Mouse (Mus musculus): Measurements from ENCODE around the gene Cyb5r3. TPM values are rescaled to one million over a fixed set of nuclear protein-coding genes. Genes with fewer than 3 reads are reported as not detected.
A peak's percentile ranks its signal among the peaks of the same experiment; 100 is the strongest.

Cyb5r3 gene
- polyA plus RNA-seq, 1 experiment: 76.1 TPM

GRCm38 (mm10) chr15:83176653-83177052 lies 4.3 kb upstream of the Cyb5r3 start:
- DNase-seq (ENCODE audit: low read depth in 1 of 2, low spot score in 2 of 2): no peak
- no peaks in the 10 kb centered on the region for H3K27me3 ChIP-seq (ENCODE audit: control insufficient read depth, insufficient read depth, low read length)
- no peaks in the 10 kb centered on the region; the same call in 1 of the 2 replicates for H3K4me1 ChIP-seq (ENCODE audit: control insufficient read depth, insufficient read depth, insufficient read length)
- 84% methylated on average over 4 of the region's 4 CpGs for WGBS
- H3K27ac ChIP-seq (ENCODE audit: insufficient read depth, low read length): no peak overlapping the region
- no peaks in the 10 kb centered on the region for H3K36me3 ChIP-seq (ENCODE audit: control insufficient read depth, insufficient read depth, low read length)
- no peak for TF ChIP-seq POLR2A (IDR thresholded peaks at IDR 0.05; ENCODE audit: low read depth, low read length)
- TF ChIP-seq CTCF (IDR thresholded peaks at IDR 0.05; ENCODE audit: extremely low read depth, insufficient read depth, insufficient read length, insufficient replicate concordance): no peak
- H3K4me3 ChIP-seq (ENCODE audit: extremely low read depth, insufficient read depth, insufficient read length): no peak overlapping the region

GRCm38 (mm10) chr15:83173914-83174884 lies 1.8 kb upstream of the Cyb5r3 start:
- no peak overlapping the region for H3K27ac ChIP-seq (ENCODE audit: insufficient read depth, low read length)
- WGBS: 92% methylated on average over 14 of the region's 14 CpGs
- no peak overlapping the region for H3K4me3 ChIP-seq (ENCODE audit: extremely low read depth, insufficient read depth, insufficient read length)
- no peak for DNase-seq (ENCODE audit: low read depth in 1 of 2, low spot score in 2 of 2)
- H3K36me3 ChIP-seq (ENCODE audit: control insufficient read depth, insufficient read depth, low read length): no peaks in the 10 kb centered on the region
- no peaks in the 10 kb centered on the region for H3K27me3 ChIP-seq (ENCODE audit: control insufficient read depth, insufficient read depth, low read length)
- peaks cover 13% of the 10 kb centered on the region; the same call in 1 of the 2 replicates for H3K4me1 ChIP-seq (ENCODE audit: control insufficient read depth, insufficient read depth, insufficient read length)
- TF ChIP-seq POLR2A (IDR thresholded peaks at IDR 0.05; ENCODE audit: low read depth, low read length): no peak
- no peak for TF ChIP-seq CTCF (IDR thresholded peaks at IDR 0.05; ENCODE audit: extremely low read depth, insufficient read depth, insufficient read length, insufficient replicate concordance)

DNA sequence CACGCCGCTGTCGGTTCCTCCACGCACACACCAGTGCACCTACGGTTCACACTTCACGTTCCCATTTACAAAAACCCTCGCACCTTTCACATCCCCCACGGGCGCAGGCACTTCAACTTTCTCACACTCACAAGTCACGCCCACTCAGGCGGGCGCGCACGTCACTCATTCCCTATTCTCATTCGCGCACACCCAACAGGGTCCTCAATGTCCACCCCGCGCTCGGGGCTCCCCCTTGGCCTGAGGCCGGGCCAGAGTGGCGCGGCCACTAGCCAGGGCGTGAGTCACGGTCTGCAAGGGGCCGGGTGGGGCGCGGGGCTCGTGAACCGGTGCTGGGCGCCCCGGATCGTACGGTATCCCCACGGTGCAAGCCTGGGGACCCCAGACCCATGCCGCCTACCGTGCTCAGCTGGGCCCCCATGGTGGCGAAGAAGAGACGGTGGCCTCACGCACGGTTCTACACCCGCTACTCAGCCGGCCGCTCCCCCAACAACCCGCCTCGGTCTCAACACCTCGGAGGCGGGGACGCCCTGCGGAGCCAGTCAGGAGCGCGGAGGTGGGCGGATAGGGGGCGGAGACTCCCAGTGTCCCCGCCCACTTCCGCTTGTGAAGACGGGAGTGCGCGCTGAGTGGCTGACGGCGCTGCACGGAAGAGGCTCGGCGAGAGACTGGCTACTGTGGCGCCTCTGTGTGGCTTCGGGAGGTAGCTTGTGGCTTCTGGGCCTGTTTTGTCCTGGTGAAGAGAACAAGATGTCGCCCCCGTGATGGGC lies 495 bp downstream of the Cyb5r3 start:
- Histone ChIP-seq H3K4me3 (ENCODE audit: extremely low read depth, insufficient read depth, insufficient read length) (peak overlapping the region; percentile 78), H3K36me3 (ENCODE audit: control insufficient read depth, insufficient read depth, low read length) (no peaks in the 10 kb centered on the region), H3K4me1 (ENCODE audit: control insufficient read depth, insufficient read depth, insufficient read length) (peaks cover 13% of the 10 kb centered on the region; the same call in 1 of the 2 replicates), H3K27me3 (ENCODE audit: control insufficient read depth, insufficient read depth, low read length) (no peaks in the 10 kb centered on the region), H3K27ac (ENCODE audit: insufficient read depth, low read length) (peak overlapping the region; percentile 97)
- under 1% methylated on average over 67 of the region's 67 CpGs for WGBS
- peak; percentile 38 for TF ChIP-seq POLR2A (IDR thresholded peaks at IDR 0.05; ENCODE audit: low read depth, low read length)
- no peak for TF ChIP-seq CTCF (IDR thresholded peaks at IDR 0.05; ENCODE audit: extremely low read depth, insufficient read depth, insufficient read length, insufficient replicate concordance)
- DNase-seq (ENCODE audit: low read depth in 1 of 2, low spot score in 2 of 2): peak; percentile 95

DNA sequence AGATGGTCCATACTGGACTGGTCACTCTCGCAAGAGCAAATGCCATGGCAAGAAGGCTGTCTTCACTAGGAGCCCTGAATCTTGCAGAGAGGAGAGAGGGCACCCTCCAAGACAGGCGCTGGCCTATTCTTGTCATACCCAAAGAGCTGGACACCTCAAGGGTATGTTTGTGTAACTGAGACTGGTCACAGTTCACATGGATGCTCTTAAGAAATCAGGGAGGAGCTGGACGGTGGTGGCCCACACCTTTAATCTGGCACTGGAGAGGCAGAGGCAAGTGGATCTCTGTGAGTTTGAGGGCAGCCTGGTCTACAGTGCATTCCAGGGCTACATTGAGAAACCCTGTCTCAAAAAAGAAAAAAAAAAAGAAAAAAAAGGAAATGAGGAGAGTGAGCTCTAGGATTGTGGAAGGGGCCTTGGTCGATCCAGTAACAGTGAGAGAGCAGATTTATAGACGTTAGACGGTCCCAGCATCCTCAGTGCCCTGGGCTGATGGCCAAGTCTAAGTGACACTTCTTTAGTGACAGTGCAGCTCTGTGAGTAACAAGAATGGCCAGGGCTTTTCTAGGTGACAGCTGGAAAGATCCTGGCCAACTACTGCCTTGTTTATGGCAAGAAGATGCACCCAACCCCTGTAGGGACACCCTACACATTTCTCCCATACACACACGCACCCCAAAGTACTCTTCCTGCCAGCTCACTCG lies 1.3 kb downstream of the Cyb5r3 start:
- Histone ChIP-seq H3K4me3 (ENCODE audit: extremely low read depth, insufficient read depth, insufficient read length) (peak overlapping the region; percentile 78; the same call in 1 of the 2 replicates), H3K27ac (ENCODE audit: insufficient read depth, low read length) (peak overlapping the region; percentile 77), H3K36me3 (ENCODE audit: control insufficient read depth, insufficient read depth, low read length) (no peaks in the 10 kb centered on the region), H3K4me1 (ENCODE audit: control insufficient read depth, insufficient read depth, insufficient read length) (peaks cover 13% of the 10 kb centered on the region; the same call in 1 of the 2 replicates), H3K27me3 (ENCODE audit: control insufficient read depth, insufficient read depth, low read length) (no peaks in the 10 kb centered on the region)
- TF ChIP-seq CTCF (IDR thresholded peaks at IDR 0.05; ENCODE audit: extremely low read depth, insufficient read depth, insufficient read length, insufficient replicate concordance) (no peak), POLR2A (IDR thresholded peaks at IDR 0.05; ENCODE audit: low read depth, low read length) (no peak)
- WGBS: 43% methylated on average over 8 of the region's 8 CpGs
- DNase-seq (ENCODE audit: low read depth in 1 of 2, low spot score in 2 of 2): no peak

DNA sequence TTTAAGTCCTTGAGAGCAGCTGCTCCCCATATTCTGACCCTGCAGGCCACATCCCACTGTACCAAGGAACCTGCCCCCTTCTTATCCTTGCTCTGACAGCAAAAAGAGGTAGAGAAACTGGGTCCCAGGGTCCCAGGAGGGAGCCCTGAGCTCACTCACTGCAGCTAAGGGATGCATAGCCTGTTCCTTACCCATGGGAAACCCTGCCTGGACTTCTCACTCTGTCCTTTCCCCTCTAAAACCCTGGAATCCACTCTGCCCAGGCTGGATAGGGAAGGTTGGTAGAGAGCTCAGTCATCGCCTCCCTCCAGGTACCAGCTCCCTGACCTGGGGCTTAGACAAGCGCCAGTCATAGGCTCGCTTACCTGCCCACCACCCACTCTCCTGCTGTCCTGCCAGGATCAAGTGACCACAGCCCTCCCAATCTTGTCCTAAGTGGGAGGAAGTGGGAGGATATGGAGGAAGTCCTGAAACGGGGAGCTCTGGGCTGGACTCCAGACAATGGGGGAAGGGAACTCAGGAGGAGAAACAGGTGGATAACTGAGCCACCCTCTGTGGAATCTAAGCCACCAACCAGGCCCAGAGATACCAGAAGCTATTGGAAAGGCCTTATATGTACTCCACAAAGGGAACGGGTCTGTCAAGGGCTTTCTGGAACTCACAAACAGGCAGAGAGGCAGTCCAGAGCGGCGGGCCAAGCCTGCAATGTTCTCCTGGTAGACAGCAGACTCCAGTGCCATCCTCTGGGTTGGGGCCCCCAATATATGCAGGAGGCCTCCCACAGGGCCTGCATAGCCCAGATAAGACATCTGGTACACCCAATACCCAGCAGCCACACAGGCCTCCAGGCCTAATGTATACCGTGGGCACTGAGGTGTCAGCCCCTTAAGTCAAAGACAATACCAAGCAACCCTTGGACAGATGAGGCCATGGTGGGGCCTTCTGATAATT lies 2.3 kb downstream of the Cyb5r3 start:
- peaks cover 13% of the 10 kb centered on the region; the same call in 1 of the 2 replicates for H3K4me1 ChIP-seq (ENCODE audit: control insufficient read depth, insufficient read depth, insufficient read length)
- no peak for DNase-seq (ENCODE audit: low read depth in 1 of 2, low spot score in 2 of 2)
- H3K4me3 ChIP-seq (ENCODE audit: extremely low read depth, insufficient read depth, insufficient read length): no peak overlapping the region; the same call in none of the 2 replicates
- H3K36me3 ChIP-seq (ENCODE audit: control insufficient read depth, insufficient read depth, low read length): peaks cover 3% of the 10 kb centered on the region; the same call in 1 of the 2 replicates
- H3K27me3 ChIP-seq (ENCODE audit: control insufficient read depth, insufficient read depth, low read length): no peaks in the 10 kb centered on the region
- TF ChIP-seq CTCF (IDR thresholded peaks at IDR 0.05; ENCODE audit: extremely low read depth, insufficient read depth, insufficient read length, insufficient replicate concordance) (no peak), POLR2A (IDR thresholded peaks at IDR 0.05; ENCODE audit: low read depth, low read length) (no peak)
- H3K27ac ChIP-seq (ENCODE audit: insufficient read depth, low read length): peak overlapping the region; percentile 19; the same call in 1 of the 2 replicates
- WGBS: 76% methylated on average over 8 of the region's 8 CpGs

Measured in spleen, adult 2 months (tissue).